Mouse (Mus musculus): ENCODE measurements around the gene Entpd1. TPM values are rescaled to one million over a fixed set of nuclear protein-coding genes. Genes with fewer than 3 reads are reported as not detected.

Entpd1 gene
- polyA plus RNA-seq, 1 experiment from 2014 or later, result 12.4 TPM

GRCm38 (mm10) chr19:40678087-40678486 is 65.9 kb downstream of the Entpd1 start:
- Histone ChIP-seq H3K4me1 (peaks cover 8% of the 10 kb centered on the region; the same call in 1 of the 2 replicates), H3K9ac (no peak overlapping the region), H3K27me3 (no peaks in the 10 kb centered on the region), H3K27ac (no peak overlapping the region), H3K4me2 (no peak overlapping the region), H3K9me3 (replicated peaks) (no peaks in the 10 kb centered on the region), H3K4me3 (no peak overlapping the region), H3K36me3 (ENCODE audit: poor library complexity, severe bottlenecking) (no peaks in the 10 kb centered on the region)
- ATAC-seq, result no peak
- WGBS, result 87% methylated on average over 6 of the region's 6 CpGs

GRCm38 (mm10) chr19:40678532-40679307 is 66.6 kb downstream of the Entpd1 start:
- Histone ChIP-seq H3K4me1 (peaks cover 8% of the 10 kb centered on the region; the same call in 1 of the 2 replicates), H3K4me3 (no peak overlapping the region), H3K36me3 (ENCODE audit: poor library complexity, severe bottlenecking) (no peaks in the 10 kb centered on the region), H3K27me3 (no peaks in the 10 kb centered on the region), H3K9me3 (replicated peaks) (no peaks in the 10 kb centered on the region), H3K9ac (no peak overlapping the region), H3K4me2 (no peak overlapping the region), H3K27ac (no peak overlapping the region)
- WGBS, result 66% methylated on average over 17 of the region's 17 CpGs
- ATAC-seq, result no peak

GRCm38 (mm10) chr19:40679632-40680031 is 67.5 kb downstream of the Entpd1 start:
- Histone ChIP-seq H3K27me3 (no peaks in the 10 kb centered on the region), H3K27ac (no peak overlapping the region), H3K9ac (no peak overlapping the region), H3K9me3 (replicated peaks) (no peaks in the 10 kb centered on the region), H3K4me1 (peaks cover 8% of the 10 kb centered on the region; the same call in 1 of the 2 replicates), H3K4me2 (no peak overlapping the region), H3K4me3 (no peak overlapping the region), H3K36me3 (ENCODE audit: poor library complexity, severe bottlenecking) (no peaks in the 10 kb centered on the region)
- WGBS, result 96% methylated on average over 3 of the region's 3 CpGs
- no peak for ATAC-seq

- no peak for ATAC-seq
- no peak overlapping the region for H3K27ac ChIP-seq
- no peaks in the 10 kb centered on the region for H3K9me3 ChIP-seq (replicated peaks)
- peaks cover 8% of the 10 kb centered on the region; the same call in 1 of the 2 replicates for H3K4me1 ChIP-seq
- H3K4me2 ChIP-seq, result no peak overlapping the region
- no peaks in the 10 kb centered on the region for H3K27me3 ChIP-seq
- no peak overlapping the region for H3K4me3 ChIP-seq
- H3K36me3 ChIP-seq (ENCODE audit: poor library complexity, severe bottlenecking), result no peaks in the 10 kb centered on the region
- no peak overlapping the region for H3K9ac ChIP-seq
- 93% methylated on average over 1 of the region's 1 CpGs for WGBS
Observed at GRCm38 (mm10) chr19:40684124-40684523, 72.0 kb downstream of the Entpd1 start.

- no peaks in the 10 kb centered on the region for H3K9me3 ChIP-seq (replicated peaks)
- H3K27me3 ChIP-seq, result no peaks in the 10 kb centered on the region
- H3K9ac ChIP-seq, result no peak overlapping the region
- WGBS, result 89% methylated on average over 6 of the region's 7 CpGs
- peaks cover 8% of the 10 kb centered on the region; the same call in 1 of the 2 replicates for H3K4me1 ChIP-seq
- H3K36me3 ChIP-seq (ENCODE audit: poor library complexity, severe bottlenecking), result no peaks in the 10 kb centered on the region
- H3K4me3 ChIP-seq, result no peak overlapping the region
- H3K4me2 ChIP-seq, result no peak overlapping the region
- no peak overlapping the region for H3K27ac ChIP-seq
- no peak for ATAC-seq
Observed at GRCm38 (mm10) chr19:40684566-40684965, 72.4 kb downstream of the Entpd1 start.

GRCm38 (mm10) chr19:40687291-40687927 is 75.2 kb downstream of the Entpd1 start:
- ATAC-seq, result no peak
- Histone ChIP-seq H3K4me3 (no peak overlapping the region), H3K4me1 (peaks cover 5% of the 10 kb centered on the region; the same call in 1 of the 2 replicates), H3K4me2 (no peak overlapping the region), H3K27me3 (no peaks in the 10 kb centered on the region), H3K9ac (no peak overlapping the region), H3K27ac (no peak overlapping the region), H3K36me3 (ENCODE audit: poor library complexity, severe bottlenecking) (no peaks in the 10 kb centered on the region), H3K9me3 (replicated peaks) (no peaks in the 10 kb centered on the region)
- 82% methylated on average over 4 of the region's 4 CpGs for WGBS

GRCm38 (mm10) chr19:40693201-40693600 is 81.0 kb downstream of the Entpd1 start:
- no peaks in the 10 kb centered on the region for H3K27me3 ChIP-seq
- H3K9me3 ChIP-seq (replicated peaks), result no peaks in the 10 kb centered on the region
- no peaks in the 10 kb centered on the region for H3K36me3 ChIP-seq (ENCODE audit: poor library complexity, severe bottlenecking)
- no peak for ATAC-seq
- no peak overlapping the region for H3K4me3 ChIP-seq
- no peak overlapping the region for H3K27ac ChIP-seq
- 85% methylated on average over 7 of the region's 7 CpGs for WGBS
- no peaks in the 10 kb centered on the region for H3K4me1 ChIP-seq
- no peak overlapping the region for H3K4me2 ChIP-seq
- no peak overlapping the region for H3K9ac ChIP-seq

GRCm38 (mm10) chr19:40696116-40696515 is 84.0 kb downstream of the Entpd1 start:
- no peaks in the 10 kb centered on the region for H3K9me3 ChIP-seq (replicated peaks)
- H3K4me1 ChIP-seq, result peaks cover 8% of the 10 kb centered on the region
- no peak for ATAC-seq
- H3K4me2 ChIP-seq, result no peak overlapping the region
- no peaks in the 10 kb centered on the region for H3K36me3 ChIP-seq (ENCODE audit: poor library complexity, severe bottlenecking)
- H3K27me3 ChIP-seq, result no peaks in the 10 kb centered on the region
- H3K4me3 ChIP-seq, result no peak overlapping the region
- no peak overlapping the region for H3K9ac ChIP-seq
- WGBS, result 87% methylated on average over 6 of the region's 6 CpGs
- H3K27ac ChIP-seq, result no peak overlapping the region

GRCm38 (mm10) chr19:40698103-40698853 is 86.1 kb downstream of the Entpd1 start:
- H3K9ac ChIP-seq, result no peak overlapping the region
- no peak overlapping the region for H3K4me3 ChIP-seq
- no peaks in the 10 kb centered on the region for H3K9me3 ChIP-seq (replicated peaks)
- H3K4me2 ChIP-seq, result no peak overlapping the region
- peaks cover 18% of the 10 kb centered on the region for H3K4me1 ChIP-seq
- H3K27ac ChIP-seq, result no peak overlapping the region
- no peak for ATAC-seq
- H3K27me3 ChIP-seq, result no peaks in the 10 kb centered on the region
- WGBS, result 83% methylated on average over 13 of the region's 13 CpGs
- no peaks in the 10 kb centered on the region for H3K36me3 ChIP-seq (ENCODE audit: poor library complexity, severe bottlenecking)

- H3K36me3 ChIP-seq (ENCODE audit: poor library complexity, severe bottlenecking), result no peaks in the 10 kb centered on the region
- H3K4me2 ChIP-seq, result no peak overlapping the region
- no peak overlapping the region for H3K9ac ChIP-seq
- 27% methylated on average over 5 of the region's 5 CpGs for WGBS
- no peak overlapping the region for H3K4me3 ChIP-seq
- ATAC-seq, result no peak
- peaks cover 18% of the 10 kb centered on the region for H3K4me1 ChIP-seq
- no peaks in the 10 kb centered on the region for H3K9me3 ChIP-seq (replicated peaks)
- H3K27me3 ChIP-seq, result no peaks in the 10 kb centered on the region
- no peak overlapping the region for H3K27ac ChIP-seq
Observed at GRCm38 (mm10) chr19:40699816-40700215, 87.7 kb downstream of the Entpd1 start.

GRCm38 (mm10) chr19:40702406-40702805 is 90.2 kb downstream of the Entpd1 start:
- no peaks in the 10 kb centered on the region for H3K27me3 ChIP-seq
- no peaks in the 10 kb centered on the region for H3K36me3 ChIP-seq (ENCODE audit: poor library complexity, severe bottlenecking)
- WGBS, result 46% methylated on average over 4 of the region's 4 CpGs
- H3K9me3 ChIP-seq (replicated peaks), result no peaks in the 10 kb centered on the region
- H3K9ac ChIP-seq, result no peak overlapping the region
- peak; percentile 55; the same call in 1 of the 2 replicates for ATAC-seq
- no peak overlapping the region; the same call in 1 of the 2 replicates for H3K27ac ChIP-seq
- no peak overlapping the region for H3K4me2 ChIP-seq
- peaks cover 18% of the 10 kb centered on the region for H3K4me1 ChIP-seq
- no peak overlapping the region for H3K4me3 ChIP-seq
